Mouse (Mus musculus): ENCODE measurements around the gene Rgs3. TPM values are rescaled to one million over a fixed set of nuclear protein-coding genes. Genes with fewer than 3 reads are reported as not detected.
"Not testable (repeated sequence)": the region's sequence is repeated elsewhere in the genome, so short reads cannot be mapped to it uniquely, and the experiment has no call there.

Rgs3 gene
- total RNA-seq, 2 experiments from 2014 or later, result 30.5 to 30.6 TPM

DNA sequence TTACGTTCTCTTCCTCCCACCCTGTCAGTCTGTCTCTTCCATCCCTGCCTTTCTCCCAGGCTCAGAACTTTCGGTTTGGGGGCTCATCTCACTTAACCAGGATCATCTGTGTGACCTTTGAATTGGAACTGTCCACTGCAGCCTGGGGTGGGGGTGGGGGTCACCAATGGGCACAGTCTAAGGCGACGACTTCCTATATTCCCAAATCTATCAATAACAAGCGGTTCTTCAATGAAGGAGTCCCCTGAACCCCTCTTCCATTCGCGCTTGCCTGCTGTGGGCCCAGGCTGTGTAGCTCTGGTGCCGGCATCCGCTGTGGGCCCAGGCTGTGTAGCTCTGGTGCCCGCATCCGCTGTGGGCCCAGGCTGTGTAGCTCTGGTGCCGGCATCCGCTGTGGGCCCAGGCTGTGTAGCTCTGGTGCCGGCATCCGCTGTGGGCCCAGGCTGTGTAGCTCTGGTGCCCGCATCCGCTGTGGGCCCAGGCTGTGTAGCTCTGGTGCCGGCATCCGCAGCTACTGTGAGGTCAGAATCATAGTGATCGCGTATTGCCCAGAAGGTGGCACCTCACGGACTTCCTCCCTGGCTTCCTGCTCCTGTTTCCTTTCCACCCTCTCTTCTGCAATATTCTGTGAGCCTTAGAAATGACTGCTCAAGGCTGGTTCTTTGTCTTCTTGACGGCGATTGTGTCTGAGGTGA lies 34.0 kb downstream of the Rgs3 start:
- intact Hi-C loops (cut with DNase I); DNase-seq (ENCODE audit: extremely low spot score in 1 of 2, low spot score in 2 of 2): not testable (repeated sequence)

DNA sequence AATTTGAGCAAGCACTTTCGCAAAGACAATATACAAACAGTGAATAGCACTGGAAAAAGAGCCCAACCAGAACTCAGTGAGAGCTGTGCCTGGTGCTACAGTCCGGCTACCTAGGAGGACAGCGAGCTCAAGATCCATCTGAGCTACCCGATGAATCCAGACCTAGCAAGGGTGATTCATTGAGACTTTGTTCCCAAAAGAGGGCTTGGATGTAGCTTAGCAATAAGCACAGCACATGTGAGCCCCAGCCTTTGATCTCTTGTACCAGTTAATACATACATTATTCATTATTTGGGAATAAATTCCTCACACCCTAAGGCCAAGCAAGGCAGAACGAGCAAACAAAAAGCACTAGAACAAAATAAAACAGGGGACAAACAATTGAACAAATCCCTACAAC lies 34.8 kb downstream of the Rgs3 start:
- intact Hi-C loops (cut with DNase I), result no loop called here
- no peak for DNase-seq (ENCODE audit: extremely low spot score in 1 of 2, low spot score in 2 of 2)

DNA sequence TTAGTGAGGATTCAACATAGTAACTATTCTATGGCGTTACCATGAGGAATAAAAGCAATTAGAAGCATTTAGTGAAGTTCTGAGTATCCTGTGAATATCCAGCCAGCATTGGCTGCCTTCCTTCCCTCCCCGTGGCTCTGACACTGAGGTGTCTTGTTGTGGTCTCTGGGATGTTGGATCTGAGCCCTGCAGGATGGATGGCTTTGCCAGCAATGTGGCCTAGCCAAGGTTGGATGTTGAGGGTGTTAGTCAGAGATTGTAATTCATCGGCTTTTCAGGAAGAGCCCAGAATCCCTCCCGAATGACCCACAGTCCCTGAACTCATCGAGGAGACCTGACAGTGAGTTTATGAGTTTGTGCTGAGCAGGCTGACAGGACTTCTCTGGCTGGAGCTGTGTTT lies 36.4 kb downstream of the Rgs3 start:
- intact Hi-C loops (cut with DNase I), result no loop called here
- DNase-seq (ENCODE audit: extremely low spot score in 1 of 2, low spot score in 2 of 2), result no peak

DNA sequence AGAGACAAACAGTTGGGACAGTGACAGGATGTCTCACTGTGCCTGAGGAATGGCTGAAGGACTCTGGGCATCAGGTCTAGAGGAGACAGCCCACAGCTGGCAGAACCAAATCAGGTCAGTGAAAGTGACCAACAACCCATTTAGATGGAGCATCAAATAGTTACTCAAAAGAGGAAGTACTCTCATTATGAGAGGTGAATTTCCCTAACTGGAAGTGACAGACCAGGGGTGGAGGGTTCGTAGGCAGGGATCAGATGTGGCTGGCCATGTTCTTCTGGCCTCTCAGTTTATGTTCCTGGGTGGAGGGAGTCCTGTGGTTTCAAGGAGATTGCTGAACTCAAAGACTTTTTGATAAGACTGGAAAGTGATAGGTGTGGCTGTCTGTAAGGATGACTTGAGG lies 40.9 kb downstream of the Rgs3 start:
- intact Hi-C loops (cut with DNase I), result no loop called here
- no peak for DNase-seq (ENCODE audit: extremely low spot score in 1 of 2, low spot score in 2 of 2)

DNA sequence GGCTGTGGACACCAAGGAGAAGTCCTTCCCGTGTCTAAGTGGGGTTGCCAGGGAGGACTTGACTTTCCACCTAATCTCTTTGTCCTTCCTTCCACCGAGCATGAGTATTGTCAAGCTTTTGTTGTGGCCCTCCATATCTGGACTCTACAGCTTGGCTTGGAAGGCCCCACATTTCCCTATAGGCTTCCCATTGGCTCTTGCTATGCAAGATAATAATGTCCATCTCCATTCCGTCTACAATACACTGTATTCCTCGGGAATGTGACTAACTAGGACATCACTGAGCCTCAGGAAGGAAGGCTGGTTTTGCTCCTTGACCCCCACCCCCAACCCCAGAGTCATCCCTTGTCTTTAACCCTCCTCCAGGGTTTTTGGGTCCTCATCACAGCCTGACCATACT lies 44.0 kb downstream of the Rgs3 start:
- no peak for DNase-seq (ENCODE audit: extremely low spot score in 1 of 2, low spot score in 2 of 2)
- intact Hi-C loops (cut with DNase I), result no loop called here

DNA sequence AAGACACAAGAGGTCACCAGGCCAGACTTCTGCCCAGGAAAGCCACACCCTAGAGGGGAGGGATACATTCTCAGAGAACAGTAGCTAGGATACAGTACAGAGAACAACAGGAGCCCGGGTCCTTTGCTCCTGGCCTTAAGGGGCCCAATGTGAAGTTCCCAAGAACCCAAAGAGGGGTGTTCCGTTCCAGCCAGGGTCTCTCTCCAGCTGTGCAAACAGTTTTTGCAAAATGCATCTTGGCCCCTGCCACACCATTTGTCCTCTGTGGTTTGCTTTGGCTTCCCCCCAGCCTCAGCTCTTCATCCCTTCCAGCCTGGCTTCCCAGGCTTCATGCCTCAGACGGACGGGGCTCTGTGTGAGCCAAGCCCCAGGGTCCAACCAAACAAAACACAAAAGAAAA lies 44.4 kb downstream of the Rgs3 start:
- intact Hi-C loops (cut with DNase I), result no loop called here
- no peak for DNase-seq (ENCODE audit: extremely low spot score in 1 of 2, low spot score in 2 of 2)

DNA sequence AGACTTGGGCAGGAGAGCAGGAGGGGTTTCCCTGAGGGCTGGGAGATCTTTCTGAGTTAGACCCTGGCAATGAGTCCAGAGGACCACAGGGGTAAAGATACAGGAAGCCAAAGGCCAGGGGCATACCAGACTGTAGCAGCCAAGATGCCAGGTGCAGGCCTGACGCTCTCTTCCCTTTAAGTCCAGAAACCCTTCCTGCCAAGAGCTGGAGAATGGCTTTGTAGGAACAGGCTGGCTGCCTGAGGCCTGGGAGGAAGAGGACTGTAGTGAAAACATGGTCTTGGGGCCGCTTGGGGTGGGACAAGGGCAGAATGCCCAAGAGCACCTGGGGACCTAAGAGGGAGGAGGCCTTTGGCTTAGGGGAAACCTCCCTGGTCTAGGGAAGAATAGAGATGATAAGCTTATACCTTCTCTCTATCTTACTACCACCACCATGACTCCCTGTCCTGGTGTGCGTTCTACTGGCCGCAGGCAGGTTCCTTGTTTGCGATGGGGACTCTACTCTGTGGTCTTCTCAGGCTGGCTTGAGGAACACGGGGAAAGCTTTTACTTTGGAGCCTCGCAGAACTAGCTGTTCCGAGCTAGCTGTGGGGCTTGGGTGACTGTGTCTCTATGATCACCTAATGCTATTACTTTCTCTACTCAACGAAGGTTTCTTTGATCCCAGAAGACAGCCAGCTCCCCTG lies 46.4 kb downstream of the Rgs3 start:
- no peak for DNase-seq (ENCODE audit: extremely low spot score in 1 of 2, low spot score in 2 of 2)
- intact Hi-C loops (cut with DNase I), result no loop called here

DNA sequence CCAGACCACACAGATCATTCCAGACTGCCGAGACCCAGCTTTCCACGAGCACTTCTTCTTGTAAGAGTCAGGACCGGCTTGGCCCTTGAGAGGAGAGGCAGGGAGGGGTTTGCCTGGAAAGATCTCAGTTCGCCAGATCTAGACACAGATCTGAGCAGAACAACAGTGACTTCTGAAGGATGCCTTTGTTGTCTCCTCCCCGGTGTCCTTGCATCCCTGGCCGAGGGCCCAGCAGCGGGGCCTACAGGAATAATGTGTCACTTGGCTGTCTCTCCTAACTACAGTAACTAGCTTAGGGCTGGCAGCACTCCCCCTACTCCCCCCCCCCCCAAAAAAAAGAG lies 46.9 kb downstream of the Rgs3 start:
- DNase-seq (ENCODE audit: extremely low spot score in 1 of 2, low spot score in 2 of 2), result peak in 1 of 2 experiments; percentile 73
- intact Hi-C loops (cut with DNase I), result no loop called here

DNA sequence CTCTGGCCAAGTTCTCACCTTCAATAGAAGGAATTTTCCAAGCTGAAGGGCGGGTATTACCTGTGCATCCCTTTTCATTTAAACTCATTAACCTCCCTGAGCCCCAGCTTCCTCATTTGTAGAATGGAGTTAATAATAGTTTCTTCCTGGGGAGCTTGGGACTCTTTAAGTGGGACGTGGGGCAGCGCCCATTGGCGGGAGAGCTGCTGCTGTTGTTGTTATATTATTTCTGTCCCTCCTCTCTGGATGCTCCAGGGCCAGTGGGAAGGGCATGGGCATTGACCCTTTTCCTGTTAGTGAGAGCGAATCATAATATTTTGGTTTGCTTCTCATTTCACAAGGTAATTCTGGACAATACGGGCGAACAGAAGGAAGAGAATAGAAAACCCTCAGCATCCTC lies 47.3 kb downstream of the Rgs3 start:
- intact Hi-C loops (cut with DNase I), result no loop called here
- no peak for DNase-seq (ENCODE audit: extremely low spot score in 1 of 2, low spot score in 2 of 2)

DNA sequence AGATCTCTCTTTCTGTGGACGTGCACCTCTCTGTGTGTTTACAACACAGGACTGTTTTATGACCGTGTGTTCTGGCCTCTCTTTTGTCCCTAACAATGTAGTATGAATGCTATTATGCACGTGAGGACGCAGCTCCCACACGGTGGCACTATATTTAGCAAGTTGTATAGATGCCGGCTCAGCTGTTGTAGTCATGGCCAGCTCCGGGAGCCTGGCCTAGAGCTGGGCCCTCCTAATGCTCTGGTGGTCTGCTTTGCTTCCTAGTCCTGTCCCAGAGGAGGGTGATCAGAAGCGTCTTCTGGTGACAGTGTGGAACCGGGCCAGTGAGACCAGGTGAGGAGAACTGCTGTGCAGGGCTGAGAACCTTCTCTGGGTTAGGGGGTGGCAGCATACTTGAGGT lies 47.7 kb downstream of the Rgs3 start:
- intact Hi-C loops (cut with DNase I), result no loop called here
- DNase-seq (ENCODE audit: extremely low spot score in 1 of 2, low spot score in 2 of 2), result peak in 1 of 2 experiments; percentile 33

DNA sequence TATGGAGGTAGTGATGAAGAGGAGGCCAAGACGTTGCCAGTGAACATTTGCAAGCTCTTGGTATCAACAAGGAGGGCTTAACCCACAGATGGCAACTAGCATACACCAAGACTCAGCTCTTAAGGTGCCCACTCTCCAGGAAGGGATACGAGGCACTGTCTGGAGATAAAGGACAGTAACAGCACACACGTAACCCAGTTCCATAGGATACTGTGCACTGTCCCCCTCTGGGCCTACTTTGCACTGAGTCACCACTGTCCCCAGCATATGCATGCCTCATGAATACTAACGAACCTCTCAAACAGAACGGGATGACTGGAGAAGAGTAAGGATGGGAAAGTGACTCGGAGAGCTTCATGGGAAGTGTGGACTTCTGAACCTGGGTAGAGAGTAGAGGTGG lies 48.2 kb downstream of the Rgs3 start:
- intact Hi-C loops (cut with DNase I), result no loop called here
- DNase-seq (ENCODE audit: extremely low spot score in 1 of 2, low spot score in 2 of 2), result peak in 1 of 2 experiments; percentile 5

DNA sequence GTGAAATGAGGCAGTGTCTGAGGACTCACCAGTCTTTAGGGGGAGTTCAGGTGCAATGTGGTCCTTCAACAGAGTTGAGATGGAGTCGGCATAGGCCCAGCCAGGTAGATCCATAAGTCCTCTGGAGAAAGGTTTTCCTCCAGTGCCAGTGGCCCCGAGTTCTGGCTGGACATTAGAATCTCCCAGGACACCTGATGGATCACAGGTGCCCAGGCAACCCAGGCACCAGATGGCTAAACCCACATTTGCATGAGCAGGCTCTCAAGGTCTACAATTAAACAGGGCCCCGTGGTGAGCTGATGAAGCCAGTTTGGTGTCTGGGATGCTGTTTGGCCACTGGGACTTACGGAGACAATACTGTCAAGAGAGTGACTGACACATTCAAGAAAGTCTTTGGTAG lies 49.7 kb downstream of the Rgs3 start:
- intact Hi-C loops (cut with DNase I), result no loop called here
- DNase-seq (ENCODE audit: extremely low spot score in 1 of 2, low spot score in 2 of 2), result peak in 1 of 2 experiments; percentile 8

DNA sequence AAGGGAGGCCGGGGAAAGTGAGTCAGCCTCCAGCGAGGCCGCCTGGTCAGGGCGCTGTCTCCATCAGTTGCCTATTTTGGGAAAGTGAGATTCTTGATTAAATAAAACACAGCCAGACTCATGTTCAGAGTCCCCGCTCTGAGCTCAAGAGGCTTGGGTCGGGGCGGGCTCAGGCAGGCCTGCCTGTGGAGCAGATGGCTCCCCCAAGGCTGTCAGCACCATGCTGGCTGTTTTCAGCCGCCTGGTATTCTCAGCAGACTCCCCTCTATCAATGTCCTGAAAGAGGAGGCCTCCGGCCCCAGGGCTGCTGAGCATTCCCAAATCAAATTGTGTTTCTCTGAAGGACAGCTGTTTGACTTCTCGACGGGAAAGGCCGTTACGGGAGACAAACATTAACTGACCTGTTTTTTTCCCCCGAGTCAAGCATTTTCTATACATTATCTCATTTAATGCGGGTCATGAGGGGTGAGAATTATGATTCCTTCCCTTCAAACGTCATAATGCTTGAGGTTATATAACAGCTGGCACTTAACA lies 50.6 kb downstream of the Rgs3 start:
- intact Hi-C loops (cut with DNase I), result no loop called here
- DNase-seq (ENCODE audit: extremely low spot score in 1 of 2, low spot score in 2 of 2), result peak in 1 of 2 experiments; percentile 33

DNA sequence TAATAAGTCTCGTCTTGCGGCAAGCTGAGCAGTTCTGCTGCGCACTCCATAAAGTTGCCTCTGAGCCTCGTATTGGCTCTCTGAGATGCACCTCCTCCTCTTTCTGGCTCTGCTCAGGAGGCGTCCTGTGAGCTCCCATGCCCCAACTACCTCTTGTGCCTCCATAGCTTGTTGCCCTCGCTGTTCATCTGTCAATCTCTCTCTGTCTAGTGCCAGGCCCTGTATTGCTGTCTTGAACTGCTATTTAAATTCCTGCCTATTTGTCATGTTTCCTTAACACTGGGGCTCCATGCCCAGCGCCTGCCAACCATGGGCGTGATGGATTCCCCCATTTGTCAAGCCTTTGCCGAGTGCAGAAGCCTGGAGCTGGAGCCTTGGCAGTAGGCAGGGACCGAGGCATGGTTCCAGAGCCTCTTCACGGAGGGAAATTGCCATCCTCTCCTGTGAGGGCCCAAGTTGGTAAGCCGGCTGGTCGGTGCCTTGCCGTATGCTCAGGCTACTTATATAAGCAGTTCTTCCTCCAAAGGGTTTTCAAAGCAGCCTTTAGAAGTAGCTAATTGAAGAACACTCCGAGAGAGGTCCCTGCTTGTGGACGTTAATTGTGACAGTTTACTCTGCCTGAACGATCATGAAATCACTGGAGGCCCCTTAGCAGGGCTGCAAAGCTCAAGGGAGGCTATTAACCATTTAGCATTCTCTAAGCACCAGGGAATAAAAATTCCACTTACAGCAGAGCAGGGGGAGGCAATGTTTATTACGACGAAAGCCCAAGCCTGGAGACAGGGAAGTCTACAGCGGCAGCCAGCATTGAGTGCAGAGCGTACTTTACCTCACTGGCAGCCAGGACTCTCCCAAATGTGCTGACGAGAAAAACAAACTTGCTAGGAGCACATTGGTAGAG lies 53.2 kb downstream of the Rgs3 start:
- intact Hi-C loops (cut with DNase I), result no loop called here
- peak; percentile 69 to 81 for DNase-seq (ENCODE audit: extremely low spot score in 1 of 2, low spot score in 2 of 2)

DNA sequence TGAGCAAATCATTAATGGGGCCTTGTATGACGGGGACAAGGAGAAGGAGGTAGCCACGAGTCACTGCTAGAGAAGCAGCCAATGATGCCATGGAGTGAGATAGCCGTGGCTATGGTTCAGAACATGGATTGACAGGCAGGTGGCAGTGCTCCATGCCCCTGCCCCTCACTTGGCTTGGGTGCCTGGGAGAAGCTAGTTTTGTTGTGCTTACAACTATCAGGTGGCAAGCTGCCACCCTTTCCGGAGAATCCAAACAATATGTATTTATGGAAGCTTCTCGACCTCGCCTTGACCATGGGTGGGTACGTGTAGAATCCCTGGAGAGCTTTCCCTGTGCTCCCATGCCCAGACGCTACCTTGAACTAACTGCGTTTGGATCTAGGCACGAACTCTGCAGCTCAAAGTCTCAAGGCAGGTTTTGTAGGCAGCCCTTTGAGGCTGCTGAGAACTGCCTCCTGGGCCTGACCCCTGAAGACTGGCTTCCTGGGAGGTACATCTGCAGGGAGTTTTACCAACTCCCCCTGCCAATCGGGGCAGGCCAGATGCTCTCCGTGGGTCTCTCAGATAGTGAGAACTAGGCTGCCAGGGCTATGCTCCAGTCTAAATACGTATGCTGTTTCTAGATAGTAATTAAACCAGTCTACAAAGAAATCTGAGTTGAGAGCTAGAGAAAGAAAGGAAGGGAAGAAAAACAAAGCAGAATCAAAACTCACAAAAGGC lies 54.2 kb downstream of the Rgs3 start:
- intact Hi-C loops (cut with DNase I), result no loop called here
- no peak for DNase-seq (ENCODE audit: extremely low spot score in 1 of 2, low spot score in 2 of 2)

DNA sequence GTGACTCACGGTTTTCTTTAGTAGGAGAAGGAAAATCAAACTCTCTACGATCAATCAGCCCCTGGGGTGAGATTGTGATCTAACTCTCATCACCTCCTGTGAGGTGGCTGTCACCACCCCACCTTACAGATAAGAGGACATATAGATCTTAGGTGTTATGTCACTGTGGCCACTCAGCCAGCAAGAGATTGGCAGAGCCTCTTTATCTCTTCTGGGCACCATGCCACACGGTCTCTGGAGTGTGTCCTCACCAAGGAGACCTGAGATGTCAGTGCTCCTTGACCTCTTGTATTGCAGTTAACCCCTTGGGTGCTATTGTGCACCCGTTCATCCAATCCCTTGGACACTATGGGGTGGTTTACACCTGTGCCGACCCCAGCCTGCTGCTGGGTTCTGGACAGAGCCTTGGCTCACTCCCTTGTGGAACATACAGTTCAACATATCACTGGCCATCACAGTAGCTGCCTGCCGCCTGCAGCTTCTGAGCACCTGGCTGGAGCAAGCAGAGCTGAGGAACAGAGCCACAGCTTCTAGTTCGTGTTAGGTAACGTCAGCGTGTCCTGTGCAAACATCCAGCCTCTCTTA lies 58.3 kb downstream of the Rgs3 start:
- DNase-seq (ENCODE audit: extremely low spot score in 1 of 2, low spot score in 2 of 2), result no peak
- intact Hi-C loops (cut with DNase I), result no loop called here

DNA sequence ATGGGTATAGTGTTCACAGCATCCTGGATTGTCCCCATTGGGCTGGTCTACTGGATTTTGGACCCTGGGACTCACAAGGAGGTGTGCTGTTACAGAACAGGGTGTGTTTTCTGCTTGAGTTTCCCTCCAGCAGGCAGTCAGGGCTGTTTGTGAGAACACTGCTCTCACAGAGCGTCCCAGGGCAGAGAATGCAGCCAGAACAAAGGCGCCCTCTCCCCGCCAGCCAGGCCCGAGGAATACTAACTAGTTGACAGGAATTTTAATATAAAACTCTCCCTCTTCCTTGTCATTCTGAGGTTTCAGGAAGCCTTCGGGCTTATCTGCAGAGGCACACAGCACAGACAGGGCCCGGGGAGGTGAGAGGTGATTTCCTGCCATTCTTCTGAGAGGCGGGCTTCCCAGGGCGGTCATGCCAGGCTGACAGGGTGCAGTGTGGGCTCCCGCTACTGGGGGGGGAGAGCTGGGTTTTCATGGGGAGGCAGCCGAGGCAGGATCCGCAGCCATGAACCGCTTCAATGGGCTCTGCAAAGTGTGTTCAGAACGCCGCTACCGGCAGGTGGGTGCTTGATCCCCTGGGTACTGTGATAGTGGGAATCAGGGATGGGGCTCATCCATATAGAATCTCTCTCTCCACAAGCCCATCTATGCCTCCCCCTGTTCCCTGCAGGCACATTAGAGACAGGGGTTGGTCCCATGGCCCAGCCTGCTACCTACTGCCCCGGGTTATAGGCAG lies 59.8 kb downstream of the Rgs3 start:
- intact Hi-C loops (cut with DNase I), result no loop called here
- peak; percentile 33 to 77 for DNase-seq (ENCODE audit: extremely low spot score in 1 of 2, low spot score in 2 of 2)

DNA sequence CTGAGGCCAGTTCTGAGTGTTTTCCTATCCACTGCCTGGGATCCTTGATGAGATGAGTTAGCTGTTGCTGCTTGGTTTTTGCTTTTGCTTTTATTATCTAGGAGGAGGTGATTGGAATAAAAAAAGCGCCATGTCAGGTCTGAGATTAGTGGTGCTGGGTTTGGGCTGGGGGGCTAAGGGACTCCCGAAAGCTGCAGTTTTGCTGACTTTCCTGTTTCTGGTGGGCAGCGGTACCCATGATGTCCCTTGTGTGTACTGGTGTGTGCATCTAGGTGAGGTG lies 60.3 kb downstream of the Rgs3 start:
- intact Hi-C loops (cut with DNase I), result loop anchor here (5.0 kb wide), 1 partner anchor 77 kb away; no protein-coding TSS in a partner anchor
- no peak for DNase-seq (ENCODE audit: extremely low spot score in 1 of 2, low spot score in 2 of 2)
